Mouse (Mus musculus): ENCODE measurements at regions not wholly inside any gene's neighbourhood (a gene's known extent, or its start where the extent isn't known, plus 50 kb on each side); places are given as distances from the start of the nearest gene placed in this dataset.

- no peak for TF ChIP-seq ZC3H11A (IDR thresholded peaks at IDR 0.05; ENCODE audit: low read depth, low read length)
- no peak for TF ChIP-seq MAFK (IDR thresholded peaks at IDR 0.05; ENCODE audit: insufficient replicate concordance, low read length)
- no peak for TF ChIP-seq PAX5 (IDR thresholded peaks at IDR 0.05; ENCODE audit: low read length)
- TF ChIP-seq MAZ (IDR thresholded peaks at IDR 0.05; ENCODE audit: low read depth, low read length), result 0 out of 2 replicates have a peak, but pooled peaks have one; percentile 53
Measured at GRCm38 (mm10) chr2:75150986-75151385, 325.4 kb downstream of the Mtx2 start.
